Mouse (Mus musculus) lung, postnatal 0 days (tissue): ENCODE measurements around the gene Npvf.

ENCODE experiments used
- CTCF ChIP-seq: IDR thresholded peaks from 2 replicates; pipeline ENCODE4 v1.5.1; 2016; ENCODE audit warnings: antibody characterized with exemption, mild to moderate bottlenecking
- EP300 ChIP-seq: IDR thresholded peaks from 2 replicates; pipeline ENCODE4 v1.6.1; 2016; ENCODE audit warnings: antibody characterized with exemption, mild to moderate bottlenecking, control low read depth

DNA sequence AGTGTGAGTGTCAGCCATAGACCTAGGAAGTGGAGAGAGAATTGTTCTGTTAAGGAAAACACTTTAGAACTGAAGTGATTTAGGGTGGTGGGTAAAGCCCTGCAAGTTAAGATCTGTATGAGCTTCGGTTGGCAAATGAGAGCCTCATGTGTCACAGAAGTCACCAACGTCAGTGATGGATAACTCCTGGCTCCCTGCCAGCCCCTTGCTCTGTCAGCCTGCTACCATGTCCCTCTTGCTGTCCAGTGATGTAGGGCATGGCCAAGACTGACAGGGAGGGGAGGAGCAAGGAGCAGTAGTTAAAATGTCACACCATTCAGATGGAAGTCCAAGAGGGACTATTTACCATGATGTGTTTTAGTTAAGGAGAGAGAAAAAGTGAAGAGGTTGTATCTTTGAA lies 14.6 kb downstream of the Npvf start:
- TF ChIP-seq EP300 (no peak), CTCF (no peak)
